Mouse (Mus musculus): ENCODE measurements around the gene Olfr464.

DNA sequence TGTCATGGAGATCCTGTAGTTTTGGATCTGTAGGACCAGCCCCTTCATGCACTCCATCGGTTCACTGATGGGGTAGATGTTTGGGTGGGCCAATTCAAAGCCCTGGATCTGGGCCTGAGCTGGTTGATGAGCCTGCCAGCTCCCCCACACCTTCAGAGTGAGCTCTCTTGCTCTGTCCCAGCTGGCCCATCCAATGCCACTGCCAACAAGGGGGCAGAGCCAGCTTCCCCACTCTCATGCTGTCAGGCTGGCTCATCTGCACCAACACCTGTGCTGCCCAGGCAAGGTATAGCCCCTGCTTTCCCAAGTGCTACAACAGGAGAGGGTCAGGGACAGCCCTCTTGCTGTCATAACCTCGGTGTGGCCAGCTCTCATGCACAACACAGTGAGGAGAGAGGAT lies 13.0 kb upstream of the Olfr464 start:
- TF ChIP-seq CHD2 (IDR thresholded peaks at IDR 0.05; ENCODE audit: low read depth, low read length): no peak
- no peak for TF ChIP-seq ZC3H11A (IDR thresholded peaks at IDR 0.05; ENCODE audit: borderline replicate concordance, low read depth, low read length)
- no peak for TF ChIP-seq MAFK (IDR thresholded peaks at IDR 0.05; ENCODE audit: insufficient read depth, low read depth, low read length)
- TF ChIP-seq HCFC1 (IDR thresholded peaks at IDR 0.05; ENCODE audit: borderline replicate concordance, insufficient read depth, low read length): no peak
- TF ChIP-seq ZNF384 (IDR thresholded peaks at IDR 0.05; ENCODE audit: low read depth, low read length): no peak
